Mouse (Mus musculus): ENCODE results near the gene Pdlim4. TPM values are rescaled to one million over a fixed set of nuclear protein-coding genes. Genes with fewer than 3 reads are reported as not detected.
A peak's percentile ranks its signal among the peaks of the same experiment; 100 is the strongest.

Pdlim4 gene
- polyA plus RNA-seq, 1 experiment from 2014 or later = 23.7 TPM

DNA sequence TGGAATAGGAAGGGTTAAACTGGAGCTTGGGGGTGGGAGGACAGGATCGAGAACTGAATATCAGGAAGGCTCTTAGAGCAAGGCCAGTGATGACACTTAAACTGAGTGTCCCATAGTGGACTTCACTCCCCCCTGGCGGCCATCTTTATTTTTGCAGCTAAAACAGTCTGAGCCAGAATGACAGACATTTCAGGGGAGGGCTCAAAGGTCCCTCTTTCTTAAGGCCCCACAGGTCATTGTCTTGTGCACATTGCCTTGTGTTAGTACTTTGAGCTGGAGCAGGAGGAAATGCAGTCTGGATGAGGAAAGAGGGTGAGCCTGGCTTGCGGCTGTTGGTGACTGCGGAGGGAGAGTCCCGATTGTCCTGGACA is 20.1 kb upstream of the Pdlim4 start:
- H3K27me3 ChIP-seq = no peaks in the 10 kb centered on the region
- H3K4me2 ChIP-seq (replicated peaks) = no peak overlapping the region
- H3K9ac ChIP-seq (replicated peaks) = no peak overlapping the region
- ATAC-seq = 0 out of 2 replicates have a peak, but pooled peaks have one; percentile 27
- H3K9me3 ChIP-seq = no peaks in the 10 kb centered on the region
- H3K36me3 ChIP-seq = no peaks in the 10 kb centered on the region
- no peak overlapping the region for H3K27ac ChIP-seq
- no peak overlapping the region for H3K4me3 ChIP-seq (replicated peaks)
- WGBS = 45% methylated on average over 5 of the region's 5 CpGs
- no peaks in the 10 kb centered on the region for H3K4me1 ChIP-seq (replicated peaks)

DNA sequence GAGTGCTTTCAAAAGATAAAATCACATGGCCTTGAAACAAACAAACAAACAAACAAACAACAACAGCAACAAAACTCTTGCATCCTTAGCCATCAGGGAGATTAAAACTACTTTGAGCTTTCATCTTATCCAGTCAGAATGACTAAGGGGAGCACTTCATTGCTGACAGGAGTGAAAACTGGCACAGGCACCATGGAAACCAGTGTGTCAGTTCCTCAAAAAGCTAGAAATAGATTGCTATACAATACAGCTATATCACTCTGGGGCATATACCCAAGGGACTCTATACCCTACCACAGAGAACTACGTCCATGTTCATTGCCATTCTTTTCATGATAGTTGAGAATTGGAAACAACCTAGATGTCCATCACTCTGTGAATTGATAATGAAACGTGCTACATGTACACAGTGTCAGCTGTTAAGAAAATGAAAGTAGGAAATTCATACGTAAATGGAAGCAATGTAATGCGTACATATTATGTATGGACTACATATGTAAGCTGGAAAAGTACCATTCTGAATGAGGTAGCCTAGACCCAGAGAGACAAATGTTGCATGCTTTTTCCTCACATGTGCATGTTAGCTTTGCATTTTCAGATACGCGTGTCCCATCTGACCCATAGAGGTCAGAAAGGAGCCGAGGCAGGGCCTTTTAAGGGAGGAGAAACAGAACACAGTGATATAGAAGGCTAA is 19.6 kb upstream of the Pdlim4 start:
- H3K27ac ChIP-seq = no peak overlapping the region
- no peak overlapping the region for H3K9ac ChIP-seq (replicated peaks)
- no peak overlapping the region for H3K4me2 ChIP-seq (replicated peaks)
- no peaks in the 10 kb centered on the region for H3K36me3 ChIP-seq
- no peaks in the 10 kb centered on the region for H3K27me3 ChIP-seq
- no peak overlapping the region for H3K4me3 ChIP-seq (replicated peaks)
- WGBS = 83% methylated on average over 7 of the region's 7 CpGs
- no peaks in the 10 kb centered on the region for H3K9me3 ChIP-seq
- no peaks in the 10 kb centered on the region for H3K4me1 ChIP-seq (replicated peaks)
- no peak for ATAC-seq

DNA sequence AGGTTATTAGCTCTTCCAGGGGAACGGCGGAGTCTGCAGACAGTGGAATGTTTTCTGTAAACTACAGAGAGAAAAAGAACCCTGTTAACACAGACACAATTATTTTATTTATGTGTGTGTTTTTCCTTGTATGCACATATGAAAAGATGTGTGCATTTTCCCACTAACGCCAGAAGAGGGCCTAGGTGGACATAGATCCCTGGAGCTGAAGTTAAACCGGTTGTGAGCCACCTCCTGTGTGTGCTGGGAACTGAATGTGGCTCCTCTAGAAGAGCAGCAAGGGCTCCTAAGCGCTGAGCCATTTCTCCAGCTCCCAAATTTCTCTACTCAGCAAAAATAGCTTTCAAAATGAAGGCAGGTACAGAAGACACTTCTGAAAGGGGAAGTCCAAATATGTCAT is 17.0 kb upstream of the Pdlim4 start:
- Histone ChIP-seq H3K9me3 (no peaks in the 10 kb centered on the region), H3K27me3 (no peaks in the 10 kb centered on the region), H3K4me3 (replicated peaks) (no peak overlapping the region), H3K4me2 (replicated peaks) (no peak overlapping the region), H3K4me1 (replicated peaks) (no peaks in the 10 kb centered on the region), H3K9ac (replicated peaks) (no peak overlapping the region), H3K36me3 (no peaks in the 10 kb centered on the region), H3K27ac (no peak overlapping the region)
- WGBS = 59% methylated on average over 5 of the region's 5 CpGs
- no peak for ATAC-seq

DNA sequence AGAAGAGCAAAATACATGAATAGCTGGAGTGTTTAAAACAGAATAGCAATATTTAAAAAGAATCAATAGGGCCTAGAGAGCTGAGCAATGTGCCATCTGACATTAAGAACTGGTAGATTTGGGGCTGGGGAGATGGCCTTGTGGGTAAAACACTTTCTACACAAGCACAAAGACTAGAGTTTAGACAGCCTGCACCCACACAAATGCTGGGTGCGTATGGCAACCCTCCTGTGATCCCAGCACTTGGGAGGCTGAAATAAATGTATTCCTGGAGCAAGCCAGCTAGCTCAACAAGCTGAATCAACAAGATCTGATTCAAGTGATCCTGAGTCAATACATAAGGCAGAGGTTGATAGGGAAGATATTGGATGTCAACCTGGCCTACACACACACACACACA is 16.2 kb upstream of the Pdlim4 start:
- Histone ChIP-seq H3K9ac (replicated peaks) (no peak overlapping the region), H3K27ac (no peak overlapping the region), H3K9me3 (no peaks in the 10 kb centered on the region), H3K4me3 (replicated peaks) (no peak overlapping the region), H3K36me3 (no peaks in the 10 kb centered on the region), H3K4me2 (replicated peaks) (no peak overlapping the region), H3K27me3 (no peaks in the 10 kb centered on the region), H3K4me1 (replicated peaks) (no peaks in the 10 kb centered on the region)
- ATAC-seq = no peak
- WGBS = 94% methylated on average over 1 of the region's 1 CpGs

DNA sequence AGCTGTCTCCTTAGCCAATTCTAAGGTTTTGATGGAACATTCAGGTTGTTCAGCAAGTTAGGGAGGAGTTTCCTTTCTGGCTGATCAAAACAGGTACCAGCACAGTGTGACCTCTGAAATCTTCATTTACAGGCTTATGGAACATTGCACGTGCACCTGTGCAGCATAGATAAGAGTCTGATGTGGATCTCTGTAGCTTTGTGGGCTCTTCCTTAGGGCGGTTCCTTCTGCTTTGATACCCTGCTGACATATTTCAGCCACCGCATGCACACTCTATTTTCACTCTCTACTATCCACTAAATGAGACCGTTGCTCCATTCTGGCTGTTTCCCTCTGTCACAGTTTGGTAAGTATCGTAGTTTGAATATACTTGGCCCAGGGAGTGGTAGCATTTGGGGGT is 13.9 kb upstream of the Pdlim4 start:
- H3K9me3 ChIP-seq = no peaks in the 10 kb centered on the region

DNA sequence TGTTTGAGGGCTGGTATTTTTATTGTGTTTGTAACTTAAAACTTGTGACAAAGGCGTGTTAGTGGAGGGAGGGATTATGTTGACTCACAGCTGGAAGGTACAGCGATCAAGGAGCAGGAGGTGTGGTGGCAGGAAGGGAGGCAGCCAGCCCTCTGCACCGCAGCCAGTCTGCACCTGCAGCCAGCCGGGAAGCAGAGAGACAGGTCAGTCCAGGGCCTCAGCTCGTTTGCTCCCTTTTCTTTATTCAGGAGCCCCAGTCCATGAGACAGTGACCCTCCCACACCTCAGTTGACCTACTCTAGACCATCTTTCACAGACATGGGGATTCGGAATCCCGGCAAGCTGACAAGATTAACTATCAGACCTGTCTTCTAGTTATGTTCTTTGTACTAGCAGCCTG is 11.6 kb upstream of the Pdlim4 start:
- no peak for ATAC-seq
- no peak overlapping the region for H3K4me3 ChIP-seq (replicated peaks)
- H3K4me2 ChIP-seq (replicated peaks) = no peak overlapping the region
- WGBS = 35% methylated on average over 7 of the region's 7 CpGs
- no peak overlapping the region for H3K9ac ChIP-seq (replicated peaks)
- H3K27me3 ChIP-seq = no peaks in the 10 kb centered on the region
- no peaks in the 10 kb centered on the region for H3K36me3 ChIP-seq
- H3K4me1 ChIP-seq (replicated peaks) = no peaks in the 10 kb centered on the region
- H3K9me3 ChIP-seq = no peaks in the 10 kb centered on the region
- H3K27ac ChIP-seq = no peak overlapping the region

More for the DNA sequence above, 13.9 kb upstream of the Pdlim4 start:
- H3K36me3 ChIP-seq = no peaks in the 10 kb centered on the region
- WGBS = 91% methylated on average over 5 of the region's 5 CpGs
- H3K27ac ChIP-seq = no peak overlapping the region
- H3K27me3 ChIP-seq = no peaks in the 10 kb centered on the region
- ATAC-seq = no peak
- H3K4me3 ChIP-seq (replicated peaks) = no peak overlapping the region
- no peaks in the 10 kb centered on the region for H3K4me1 ChIP-seq (replicated peaks)
- no peak overlapping the region for H3K9ac ChIP-seq (replicated peaks)
- no peak overlapping the region for H3K4me2 ChIP-seq (replicated peaks)

DNA sequence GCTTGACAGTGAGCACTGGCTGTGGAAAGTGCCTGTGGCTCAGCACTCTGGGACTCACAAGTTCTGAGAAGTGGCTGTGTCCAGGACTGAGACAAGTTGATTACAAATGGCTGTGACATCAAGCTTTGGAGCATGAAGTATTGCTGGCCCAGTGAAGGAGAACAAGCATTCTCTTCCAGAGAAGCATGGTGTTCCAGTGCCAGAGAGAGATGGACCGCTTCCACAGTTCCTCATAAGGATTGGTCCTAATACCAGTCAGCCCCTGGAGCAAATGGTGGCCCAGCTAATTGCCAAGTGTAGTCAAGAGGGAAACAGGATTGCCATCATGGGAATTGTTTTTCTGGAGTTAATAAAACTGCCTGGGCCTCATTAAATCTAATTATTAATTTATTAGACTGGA is 7.3 kb upstream of the Pdlim4 start:
- Histone ChIP-seq H3K4me1 (replicated peaks) (no peaks in the 10 kb centered on the region), H3K9me3 (no peaks in the 10 kb centered on the region), H3K4me2 (replicated peaks) (no peak overlapping the region)

DNA sequence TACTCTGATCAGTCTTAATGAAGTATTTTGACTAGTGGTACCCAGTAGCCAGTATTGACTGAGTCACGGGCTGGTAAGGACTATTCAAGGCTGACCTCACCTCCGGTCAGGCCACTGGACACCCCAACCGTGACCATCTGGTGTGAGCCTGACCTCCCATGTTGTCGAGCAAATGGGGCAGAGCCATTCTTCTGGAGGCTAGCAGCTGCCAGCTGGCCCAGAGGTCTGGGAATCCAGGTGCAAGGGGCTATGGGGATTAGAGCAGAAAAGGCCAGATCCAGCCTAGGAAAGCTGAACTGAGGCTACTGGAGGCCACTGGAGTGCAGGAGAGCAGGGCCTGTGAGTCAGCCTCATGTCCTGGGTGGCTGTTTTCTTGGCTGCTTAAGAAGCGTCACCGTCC is 6.5 kb upstream of the Pdlim4 start:
- no peaks in the 10 kb centered on the region for H3K4me1 ChIP-seq (replicated peaks)
- no peaks in the 10 kb centered on the region for H3K36me3 ChIP-seq
- no peak overlapping the region for H3K9ac ChIP-seq (replicated peaks)
- H3K4me3 ChIP-seq (replicated peaks) = no peak overlapping the region
- no peak for ATAC-seq
- WGBS = 72% methylated on average over 6 of the region's 6 CpGs
- H3K9me3 ChIP-seq = no peaks in the 10 kb centered on the region
- H3K27ac ChIP-seq = no peak overlapping the region
- no peak overlapping the region for H3K4me2 ChIP-seq (replicated peaks)
- no peaks in the 10 kb centered on the region for H3K27me3 ChIP-seq

More for the DNA sequence above, 7.3 kb upstream of the Pdlim4 start:
- Histone ChIP-seq H3K4me3 (replicated peaks) (no peak overlapping the region), H3K27me3 (no peaks in the 10 kb centered on the region), H3K9ac (replicated peaks) (no peak overlapping the region), H3K27ac (no peak overlapping the region), H3K36me3 (no peaks in the 10 kb centered on the region)
- 93% methylated on average over 1 of the region's 1 CpGs for WGBS
- no peak for ATAC-seq

DNA sequence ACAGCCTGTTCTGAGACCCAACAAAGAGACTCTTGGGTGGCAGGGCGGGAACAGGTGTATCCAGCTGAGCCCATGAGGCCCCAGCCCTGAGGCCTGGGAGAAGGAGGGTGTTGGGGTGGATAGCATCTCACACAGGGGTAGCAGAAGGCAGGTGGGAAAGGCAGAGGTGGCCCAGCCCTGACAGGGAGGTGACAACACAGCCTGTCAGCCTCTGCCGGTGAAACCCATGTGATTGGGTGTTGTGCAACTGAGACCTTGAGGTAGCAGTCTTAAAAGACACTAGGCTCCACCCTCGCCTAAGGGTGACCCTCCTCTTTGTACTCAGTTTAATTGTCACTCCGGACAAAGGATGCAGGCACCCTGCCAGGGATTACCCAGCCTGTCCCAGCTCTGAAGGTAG is 4.5 kb upstream of the Pdlim4 start:
- 34% methylated on average over 4 of the region's 4 CpGs for WGBS

DNA sequence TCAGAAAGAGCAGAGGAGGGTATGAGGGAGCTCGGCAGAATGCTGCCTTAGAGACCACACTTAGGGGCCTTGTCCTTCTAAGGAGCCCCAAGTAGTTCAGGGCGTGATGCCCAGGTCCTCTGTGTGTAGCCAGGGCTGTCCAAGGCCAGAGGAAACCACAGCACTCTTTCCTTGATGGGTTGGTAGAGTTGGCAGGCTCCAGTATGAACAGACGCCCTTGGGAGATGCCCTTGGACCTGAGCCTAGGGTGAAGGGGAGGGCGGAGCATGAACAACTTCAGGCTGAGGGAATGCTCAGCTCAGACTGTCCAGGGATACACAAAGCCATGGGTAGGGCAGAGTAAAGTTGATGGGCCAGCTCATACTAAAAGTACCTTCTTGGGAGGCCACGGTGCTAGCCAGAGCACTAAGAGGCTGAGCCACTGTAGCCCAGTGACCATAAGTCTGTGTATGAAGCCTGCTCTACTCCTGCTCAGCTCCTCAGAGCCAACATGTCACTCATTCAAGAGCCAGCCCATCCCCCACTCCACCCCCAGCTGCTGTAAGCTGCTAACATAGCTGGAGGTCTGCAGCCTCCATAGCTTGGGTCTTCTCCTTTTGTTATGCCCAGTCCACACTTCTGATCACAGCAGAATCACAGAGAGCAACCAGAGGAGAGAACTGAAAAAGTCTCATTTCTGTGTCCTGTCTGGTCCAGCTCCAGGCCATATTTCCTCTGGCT is 3.1 kb upstream of the Pdlim4 start:
- Histone ChIP-seq H3K36me3 (no peaks in the 10 kb centered on the region), H3K27me3 (peaks cover 9% of the 10 kb centered on the region), H3K9me3 (no peaks in the 10 kb centered on the region), H3K9ac (replicated peaks) (no peak overlapping the region), H3K27ac (no peak overlapping the region), H3K4me2 (replicated peaks) (no peak overlapping the region), H3K4me1 (replicated peaks) (peaks cover 19% of the 10 kb centered on the region), H3K4me3 (replicated peaks) (no peak overlapping the region)
- 89% methylated on average over 5 of the region's 5 CpGs for WGBS
- ATAC-seq = no peak

More for the DNA sequence above, 4.5 kb upstream of the Pdlim4 start:
- Histone ChIP-seq H3K4me3 (replicated peaks) (no peak overlapping the region), H3K4me1 (replicated peaks) (peaks cover 5% of the 10 kb centered on the region), H3K9ac (replicated peaks) (no peak overlapping the region), H3K4me2 (replicated peaks) (no peak overlapping the region), H3K27ac (no peak overlapping the region), H3K36me3 (no peaks in the 10 kb centered on the region), H3K27me3 (peaks cover 5% of the 10 kb centered on the region), H3K9me3 (no peaks in the 10 kb centered on the region)
- ATAC-seq = no peak

DNA sequence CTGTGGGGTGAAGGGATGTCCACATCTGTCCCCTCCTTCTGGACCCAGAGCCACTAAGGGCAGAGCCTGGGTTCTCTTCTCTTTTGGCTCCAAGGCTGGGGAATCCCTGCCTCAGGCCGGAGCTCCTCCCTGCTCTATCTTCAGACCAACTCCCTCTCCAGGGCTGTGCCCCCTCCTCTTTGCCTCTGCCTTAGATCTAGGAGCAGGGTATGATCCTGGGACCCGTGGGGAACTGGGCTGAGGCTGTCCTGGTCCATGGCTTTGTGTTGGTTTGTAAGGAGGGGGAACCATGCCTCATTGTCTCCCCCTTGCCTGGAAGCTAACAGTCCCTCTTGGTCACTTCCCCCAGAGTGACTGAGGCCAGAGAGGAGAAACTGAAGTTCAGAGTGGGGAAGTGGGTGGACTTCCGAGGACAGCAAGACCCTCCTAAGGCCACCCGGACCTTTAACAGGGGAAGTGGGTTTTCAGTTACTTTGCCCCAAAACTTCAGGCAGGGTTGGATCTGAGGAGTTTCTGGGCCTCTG is 756 bp downstream of the Pdlim4 start:
- H3K9me3 ChIP-seq = no peaks in the 10 kb centered on the region
- peaks cover 9% of the 10 kb centered on the region for H3K27me3 ChIP-seq
- 30% methylated on average over 4 of the region's 4 CpGs for WGBS
- peak overlapping the region; percentile 75 for H3K9ac ChIP-seq (replicated peaks)
- H3K4me2 ChIP-seq (replicated peaks) = peak overlapping the region; percentile 94
- H3K36me3 ChIP-seq = no peaks in the 10 kb centered on the region
- H3K4me3 ChIP-seq (replicated peaks) = peak overlapping the region; percentile 58
- H3K4me1 ChIP-seq (replicated peaks) = peaks cover 22% of the 10 kb centered on the region
- H3K27ac ChIP-seq = no peak overlapping the region
- peak; percentile 43; the same call in 1 of the 2 replicates for ATAC-seq

DNA sequence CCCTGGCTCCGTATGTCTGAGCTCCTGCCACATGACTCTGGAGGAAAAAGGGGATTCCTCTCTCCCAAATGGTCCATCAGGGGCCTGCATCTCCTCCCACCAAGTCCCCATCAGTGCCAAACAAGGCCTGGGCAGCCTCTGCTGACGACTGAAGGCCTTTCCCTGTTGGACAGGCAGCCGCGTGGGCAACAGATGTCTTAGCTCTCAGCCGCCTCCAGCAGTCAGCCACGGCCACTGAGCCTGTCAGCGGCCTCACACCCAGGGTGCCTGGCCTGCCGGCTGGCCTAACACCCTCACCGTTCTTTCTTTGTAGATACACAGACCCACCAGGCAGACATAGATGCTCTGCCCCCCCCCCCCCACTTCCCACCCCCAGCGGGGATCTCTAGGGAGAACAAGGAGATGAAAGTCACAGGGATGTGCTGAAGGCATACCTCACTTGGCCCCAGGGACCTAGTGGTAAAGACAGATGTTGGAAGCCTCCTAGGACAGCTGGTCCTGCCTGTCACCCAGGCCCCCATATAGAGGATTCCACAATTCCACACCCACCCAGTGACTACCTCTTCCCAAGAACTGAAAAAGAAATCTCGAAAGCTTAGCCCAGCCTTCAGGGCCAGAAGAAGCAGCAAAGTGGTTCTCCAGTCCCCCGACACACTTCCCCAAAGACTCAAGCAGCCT is 1.4 kb downstream of the Pdlim4 start:
- H3K9ac ChIP-seq (replicated peaks) = peak overlapping the region; percentile 75
- peaks cover 25% of the 10 kb centered on the region for H3K4me1 ChIP-seq (replicated peaks)
- peaks cover 9% of the 10 kb centered on the region for H3K27me3 ChIP-seq
- H3K4me3 ChIP-seq (replicated peaks) = peak overlapping the region; percentile 58
- H3K4me2 ChIP-seq (replicated peaks) = peak overlapping the region; percentile 94
- 27% methylated on average over 12 of the region's 12 CpGs for WGBS
- no peaks in the 10 kb centered on the region for H3K36me3 ChIP-seq
- no peaks in the 10 kb centered on the region for H3K9me3 ChIP-seq
- no peak overlapping the region for H3K27ac ChIP-seq
- ATAC-seq = 0 out of 2 replicates have a peak, but pooled peaks have one; percentile 10
